Comparison of ENCODE assay signal across 14 mouse cellular contexts in genomic region chr11:106675875-106676274, GRCm38 (mm10).
DNase-seq lines count a peak whose midpoint lies in the region; ATAC-seq and TF ChIP-seq lines count a peak whose summit lies in the region.
"Had no signal": no experiment of that assay in that cellular context is flagged by ENCODE, and none has a peak within 500 bp of the region (broad histone marks: within the 10 kb centered on the region; RNA-seq: fewer than 3 reads in every experiment).

No protein-coding gene starts in this region.

- H3K9ac ChIP-seq in kidney, postnatal 0 days (ENCODE audit: low read depth, low read length), result no peak overlapping the region
- H3K9ac ChIP-seq in ES-Bruce4 (ENCODE audit: low read depth, poor library complexity, severe bottlenecking), result no peak overlapping the region
- H3K9ac ChIP-seq in intestine, postnatal 0 days (ENCODE audit: low read depth, low read length), result no peak overlapping the region

- ATAC-seq in kidney, postnatal 0 days (replicated peaks; ENCODE audit: low FRiP score, low read depth), result no peak
- no peak for ATAC-seq in intestine, postnatal 0 days
- ATAC-seq: Patski had no signal

- TF ChIP-seq POLR2A in ES-Bruce4 (IDR thresholded peaks at IDR 0.05; ENCODE audit: insufficient read depth, low read length), result no peak

- H3K27ac ChIP-seq in kidney, postnatal 0 days, result peak overlapping the region; percentile 81
- H3K27ac ChIP-seq in ES-Bruce4 (ENCODE audit: insufficient read depth, low read length), result 0 out of 2 replicates have a peak overlapping the region, but pooled peaks have one; percentile 73
- peak overlapping the region; percentile 76; the same call in 1 of the 2 replicates for H3K27ac ChIP-seq in intestine, postnatal 0 days (ENCODE audit: low read depth, low read length)

- H3K4me2 ChIP-seq in kidney, postnatal 0 days (ENCODE audit: low read length), result no peak overlapping the region
- no peak overlapping the region for H3K4me2 ChIP-seq in intestine, postnatal 0 days (replicated peaks; ENCODE audit: low read depth)

- TF ChIP-seq CTCF in kidney, postnatal 0 days (IDR thresholded peaks at IDR 0.05; ENCODE audit: low read depth), result no peak
- TF ChIP-seq CTCF in ES-Bruce4 (IDR thresholded peaks at IDR 0.05; ENCODE audit: low read depth, low read length), result no peak
- no peak for TF ChIP-seq CTCF in intestine, postnatal 0 days (IDR thresholded peaks at IDR 0.05; ENCODE audit: low read depth)

- 83% methylated on average over 5 of the region's 5 CpGs for WGBS in kidney, postnatal 0 days
- WGBS in intestine, postnatal 0 days, result 81% methylated on average over 5 of the region's 5 CpGs

- H3K27me3 ChIP-seq in kidney, postnatal 0 days (ENCODE audit: insufficient read depth, low read length), result no peaks in the 10 kb centered on the region
- no peaks in the 10 kb centered on the region for H3K27me3 ChIP-seq in ES-Bruce4 (ENCODE audit: control insufficient read depth, insufficient read depth, low read length, poor library complexity, severe bottlenecking)
- no peaks in the 10 kb centered on the region for H3K27me3 ChIP-seq in intestine, postnatal 0 days (replicated peaks; ENCODE audit: control insufficient read depth, insufficient read depth, low read length)
- H3K27me3 ChIP-seq: Patski had no signal

- no peaks in the 10 kb centered on the region for H3K9me3 ChIP-seq in kidney, postnatal 0 days (replicated peaks; ENCODE audit: low read length)
- no peaks in the 10 kb centered on the region for H3K9me3 ChIP-seq in ES-Bruce4 (replicated peaks; ENCODE audit: control insufficient read depth, insufficient read depth, low read length, poor library complexity, severe bottlenecking)
- no peaks in the 10 kb centered on the region for H3K9me3 ChIP-seq in intestine, postnatal 0 days (ENCODE audit: control insufficient read depth)

- peak; percentile 92 for DNase-seq in heart, adult 11 months
- no peak for DNase-seq in heart, adult 9 months (ENCODE audit: low spot score in 2 of 2)
- no peak for DNase-seq in kidney, postnatal 0 days (ENCODE audit: low spot score)
- no peak for DNase-seq in kidney, adult 11 months
- DNase-seq in adipocyte (ENCODE audit: low spot score), result no peak
- no peak for DNase-seq in layer of hippocampus, postnatal 10 days (ENCODE audit: low spot score in 2 of 2)
- DNase-seq: adrenal gland, postnatal 25 days; B cell, adult 2 months; cerebellum, adult 9-11 months had no signal

- H3K36me3 ChIP-seq in kidney, postnatal 0 days (ENCODE audit: insufficient read depth, low read length), result no peaks in the 10 kb centered on the region
- peaks cover 6% of the 10 kb centered on the region; the same call in 1 of the 2 replicates for H3K36me3 ChIP-seq in ES-Bruce4 (ENCODE audit: control insufficient read depth, insufficient read depth, low read length, poor library complexity, severe bottlenecking)
- H3K36me3 ChIP-seq in intestine, postnatal 0 days (ENCODE audit: control insufficient read depth, insufficient read depth), result no peaks in the 10 kb centered on the region

- peaks cover 13% of the 10 kb centered on the region; the same call in 1 of the 2 replicates for H3K4me1 ChIP-seq in kidney, postnatal 0 days (replicated peaks; ENCODE audit: insufficient read depth, low read length)
- H3K4me1 ChIP-seq in ES-Bruce4 (ENCODE audit: control insufficient read depth, insufficient read depth, low read length), result peaks cover 18% of the 10 kb centered on the region
- peaks cover 5% of the 10 kb centered on the region for H3K4me1 ChIP-seq in intestine, postnatal 0 days (replicated peaks; ENCODE audit: control insufficient read depth, insufficient read depth, low read length)

- TF ChIP-seq EP300 in ES-Bruce4 (IDR thresholded peaks at IDR 0.05; ENCODE audit: insufficient read depth, low read depth, low read length), result no peak

- no peak overlapping the region for H3K4me3 ChIP-seq in kidney, postnatal 0 days (replicated peaks; ENCODE audit: low read depth, low read length)
- H3K4me3 ChIP-seq in ES-Bruce4 (ENCODE audit: low read depth, low read length), result no peak overlapping the region
- H3K4me3 ChIP-seq in intestine, postnatal 0 days (ENCODE audit: low read depth, low read length), result no peak overlapping the region
- H3K4me3 ChIP-seq: left cerebral cortex, adult 2 months; myocyte had no signal
